Mouse (Mus musculus): Measurements from ENCODE around the gene Cntnap1. TPM values are rescaled to one million over a fixed set of nuclear protein-coding genes. Genes with fewer than 3 reads are reported as not detected.

Cntnap1 gene
- polyA plus RNA-seq, 1 experiment: 2.6 TPM

DNA sequence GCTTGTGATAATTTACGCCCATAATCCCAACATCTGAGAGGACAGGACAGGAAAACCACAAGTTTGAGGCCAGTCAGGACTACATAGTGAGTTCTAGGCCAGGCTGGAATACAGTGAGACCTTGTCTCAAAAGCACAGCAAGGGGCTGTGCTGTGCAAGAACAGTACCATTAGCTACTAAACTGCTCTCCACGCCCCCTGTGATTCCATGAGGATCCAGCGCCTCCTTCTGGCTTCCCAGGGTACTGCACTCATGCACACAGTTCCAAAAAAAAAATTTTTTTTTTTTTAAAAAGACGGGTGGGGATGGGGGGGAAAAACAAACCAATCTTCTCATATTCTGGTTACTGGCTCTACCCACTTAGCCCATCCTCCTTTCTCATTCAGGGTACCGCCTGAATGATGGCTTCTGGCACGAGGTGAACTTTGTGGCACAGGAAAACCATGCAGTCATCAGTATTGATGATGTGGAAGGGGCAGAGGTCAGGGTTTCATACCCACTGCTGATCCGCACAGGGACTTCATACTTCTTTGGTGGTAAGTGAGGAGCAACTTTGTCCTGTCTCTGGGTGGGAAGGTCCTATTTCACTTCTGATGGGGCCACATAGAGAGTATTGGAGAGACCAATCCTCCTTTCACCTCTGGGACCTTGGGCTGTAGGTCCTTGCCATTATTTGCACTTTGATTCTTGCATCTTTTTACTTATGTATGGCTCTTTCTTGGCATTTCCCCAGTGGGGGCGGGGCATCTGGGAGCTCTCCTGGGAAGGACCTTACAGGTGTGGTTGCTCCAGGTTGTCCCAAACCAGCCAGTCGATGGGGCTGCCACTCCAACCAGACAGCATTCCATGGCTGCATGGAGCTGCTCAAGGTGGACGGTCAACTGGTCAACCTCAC, 10.8 kb downstream of the Cntnap1 start:
- 44% methylated on average over 10 of the region's 10 CpGs for WGBS
- no peak for DNase-seq (ENCODE audit: low read depth, low spot score)

DNA sequence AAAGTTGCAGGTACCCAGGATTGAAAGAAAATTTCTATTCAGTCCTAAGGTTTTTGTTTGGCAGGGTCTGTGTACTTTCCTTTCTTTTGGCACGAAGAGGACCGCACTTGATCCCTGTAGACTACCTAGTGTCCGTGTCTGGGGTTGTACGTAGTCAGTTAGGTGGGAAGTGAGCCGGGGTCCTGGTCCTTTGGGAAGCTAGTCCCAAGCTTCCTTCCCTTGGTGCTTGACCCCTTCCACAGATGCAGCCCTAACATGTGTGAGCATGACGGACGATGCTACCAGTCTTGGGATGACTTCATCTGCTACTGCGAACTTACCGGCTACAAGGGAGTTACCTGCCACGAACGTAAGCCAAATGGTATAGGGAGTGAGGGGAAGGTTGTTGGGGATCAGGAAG, 11.6 kb downstream of the Cntnap1 start:
- 96% methylated on average over 11 of the region's 11 CpGs for WGBS

DNA sequence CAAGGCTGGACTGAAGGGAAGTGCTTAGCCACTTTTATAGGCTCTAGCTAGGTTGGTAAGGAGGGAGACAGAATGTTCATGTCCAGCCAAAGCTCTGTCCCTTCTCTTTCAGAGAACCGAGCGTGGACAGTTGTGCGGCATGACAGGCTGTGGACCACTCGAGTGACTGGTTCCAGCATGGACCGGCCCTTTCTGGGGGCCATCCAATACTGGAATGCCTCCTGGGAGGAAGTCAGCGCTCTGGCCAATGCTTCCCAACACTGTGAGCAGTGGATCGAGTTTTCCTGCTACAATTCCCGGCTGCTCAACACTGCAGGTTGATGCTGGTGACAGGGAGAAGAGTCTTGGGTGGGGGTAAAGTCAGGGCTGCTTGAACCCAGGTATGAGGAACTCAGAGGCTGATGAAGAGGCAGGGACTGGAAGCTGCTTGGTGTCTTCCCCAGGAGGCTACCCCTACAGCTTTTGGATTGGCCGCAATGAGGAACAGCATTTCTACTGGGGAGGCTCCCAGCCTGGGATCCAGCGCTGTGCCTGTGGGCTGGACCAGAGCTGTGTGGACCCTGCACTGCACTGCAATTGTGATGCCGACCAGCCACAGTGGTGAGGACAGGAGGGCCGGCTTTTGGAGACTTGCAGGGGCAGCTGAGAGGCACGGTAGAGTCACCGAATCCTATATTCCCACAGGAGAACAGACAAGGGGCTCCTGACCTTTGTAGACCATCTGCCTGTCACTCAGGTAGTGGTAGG, 12.6 kb downstream of the Cntnap1 start:
- WGBS: 79% methylated on average over 14 of the region's 14 CpGs
- no peak for DNase-seq (ENCODE audit: low read depth, low spot score)

More for the DNA sequence above, 11.6 kb downstream of the Cntnap1 start:
- no peak for DNase-seq (ENCODE audit: low read depth, low spot score)

DNA sequence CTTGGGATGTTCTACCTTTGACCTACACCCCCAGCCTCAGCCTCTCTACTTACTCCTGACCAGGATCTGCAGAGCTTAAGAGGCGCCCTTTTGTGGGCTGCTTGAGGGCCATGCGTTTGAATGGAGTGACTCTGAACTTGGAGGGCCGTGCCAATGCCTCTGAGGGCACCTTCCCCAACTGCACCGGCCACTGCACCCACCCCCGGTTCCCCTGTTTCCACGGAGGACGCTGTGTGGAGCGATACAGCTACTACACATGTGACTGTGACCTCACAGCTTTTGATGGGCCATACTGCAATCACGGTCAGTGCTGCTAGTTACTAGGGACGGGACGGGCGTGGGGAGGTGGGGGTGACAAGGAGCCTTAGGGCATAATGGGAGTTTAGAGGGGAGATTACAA, 14.7 kb downstream of the Cntnap1 start:
- DNase-seq (ENCODE audit: low read depth, low spot score): no peak
- WGBS: 93% methylated on average over 12 of the region's 12 CpGs

DNA sequence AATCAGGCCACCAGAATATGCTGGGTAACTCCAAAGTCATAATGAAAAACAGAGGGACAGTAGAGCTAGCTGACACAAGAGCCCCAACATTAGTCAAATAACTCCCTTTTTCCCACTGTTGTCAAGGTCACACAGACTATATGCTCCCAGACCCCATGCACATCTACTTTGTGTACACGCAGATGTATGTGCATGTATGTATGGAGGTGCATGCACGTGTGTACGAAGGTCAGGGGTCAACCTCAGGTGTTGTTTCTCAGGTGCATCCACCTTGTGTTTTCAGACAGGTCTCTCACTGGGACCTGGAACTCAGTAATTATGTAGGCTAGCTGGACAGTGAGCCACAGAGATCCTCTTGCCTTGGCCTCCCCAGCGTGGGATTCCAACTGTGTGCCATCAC, 15.1 kb downstream of the Cntnap1 start:
- DNase-seq (ENCODE audit: low read depth, low spot score): no peak

DNA sequence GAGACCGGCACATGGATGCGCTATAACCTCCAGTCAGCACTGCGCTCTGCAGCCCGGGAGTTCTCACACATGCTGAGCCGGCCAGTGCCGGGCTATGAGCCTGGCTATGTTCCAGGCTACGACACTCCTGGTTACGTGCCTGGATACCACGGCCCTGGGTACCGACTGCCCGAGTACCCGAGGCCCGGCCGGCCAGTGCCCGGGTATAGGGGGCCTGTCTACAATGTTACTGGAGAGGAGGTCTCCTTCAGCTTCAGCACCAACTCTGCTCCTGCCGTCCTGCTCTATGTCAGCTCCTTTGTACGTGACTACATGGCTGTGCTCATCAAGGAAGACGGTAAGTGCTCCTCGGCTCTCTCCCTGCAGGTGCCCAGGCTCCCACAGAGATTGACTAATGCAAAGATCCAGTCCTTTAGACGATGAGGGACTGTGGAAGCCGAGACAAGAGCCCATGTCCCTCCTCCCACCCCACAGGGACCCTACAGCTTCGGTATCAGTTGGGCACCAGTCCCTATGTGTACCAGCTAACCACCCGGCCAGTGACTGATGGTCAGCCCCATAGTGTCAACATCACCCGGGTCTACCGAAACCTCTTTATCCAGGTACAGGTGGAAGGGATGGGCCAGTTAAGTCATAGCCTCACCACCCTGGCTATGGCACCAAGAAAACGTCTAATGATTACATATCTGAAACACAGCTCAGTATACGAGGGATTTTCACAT, 16.4 kb downstream of the Cntnap1 start:
- no peak for DNase-seq (ENCODE audit: low read depth, low spot score)
- WGBS: 88% methylated on average over 27 of the region's 27 CpGs

More for the DNA sequence above, 15.1 kb downstream of the Cntnap1 start:
- WGBS: 87% methylated on average over 4 of the region's 4 CpGs

DNA sequence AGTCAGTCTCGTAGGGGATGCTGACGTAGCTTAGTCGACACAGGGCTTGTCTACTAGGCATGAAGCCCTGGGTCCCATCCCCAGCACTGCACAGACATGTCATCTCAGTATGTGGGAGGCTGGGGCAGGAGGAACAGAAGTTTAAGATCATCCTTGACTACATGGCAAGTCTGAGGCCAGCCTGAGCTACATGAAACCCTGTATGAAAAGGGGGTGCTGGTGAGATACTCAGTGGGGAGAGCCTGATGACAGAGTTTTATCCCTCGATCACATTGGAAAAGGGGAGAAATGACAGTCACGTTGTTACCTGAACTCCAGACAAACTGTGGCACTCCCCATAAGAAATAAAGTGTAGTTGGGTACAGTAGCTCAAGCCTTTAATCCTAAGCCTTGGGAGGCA, 17.2 kb downstream of the Cntnap1 start:
- DNase-seq (ENCODE audit: low read depth, low spot score): no peak
- WGBS: 93% methylated on average over 5 of the region's 5 CpGs

DNA sequence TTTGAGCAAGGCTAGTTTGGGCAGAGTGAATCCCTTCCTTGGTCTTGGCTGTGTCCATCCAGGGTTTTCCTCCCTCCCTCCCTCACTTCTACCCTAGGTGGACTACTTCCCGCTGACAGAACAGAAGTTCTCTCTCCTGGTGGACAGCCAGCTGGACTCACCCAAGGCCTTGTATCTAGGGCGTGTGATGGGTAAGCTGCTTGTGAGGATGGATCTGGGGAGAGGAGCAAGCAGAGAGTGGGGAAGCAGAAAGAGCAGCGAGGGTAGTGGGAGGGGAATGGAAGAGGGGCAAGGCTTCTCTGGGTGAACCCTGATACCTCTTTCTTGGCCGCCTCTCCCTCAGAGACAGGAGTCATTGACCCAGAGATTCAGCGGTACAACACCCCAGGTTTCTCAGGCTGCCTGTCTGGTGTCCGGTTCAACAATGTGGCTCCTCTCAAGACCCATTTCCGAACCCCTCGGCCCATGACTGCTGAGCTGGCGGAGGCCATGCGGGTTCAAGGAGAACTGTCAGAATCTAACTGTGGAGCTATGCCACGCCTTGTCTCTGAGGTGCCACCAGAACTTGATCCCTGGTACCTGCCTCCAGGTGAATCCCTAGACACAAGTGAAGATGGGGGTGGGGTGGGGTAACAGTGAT, 18.0 kb downstream of the Cntnap1 start:
- DNase-seq (ENCODE audit: low read depth, low spot score): no peak
- WGBS: 78% methylated on average over 11 of the region's 11 CpGs

DNA sequence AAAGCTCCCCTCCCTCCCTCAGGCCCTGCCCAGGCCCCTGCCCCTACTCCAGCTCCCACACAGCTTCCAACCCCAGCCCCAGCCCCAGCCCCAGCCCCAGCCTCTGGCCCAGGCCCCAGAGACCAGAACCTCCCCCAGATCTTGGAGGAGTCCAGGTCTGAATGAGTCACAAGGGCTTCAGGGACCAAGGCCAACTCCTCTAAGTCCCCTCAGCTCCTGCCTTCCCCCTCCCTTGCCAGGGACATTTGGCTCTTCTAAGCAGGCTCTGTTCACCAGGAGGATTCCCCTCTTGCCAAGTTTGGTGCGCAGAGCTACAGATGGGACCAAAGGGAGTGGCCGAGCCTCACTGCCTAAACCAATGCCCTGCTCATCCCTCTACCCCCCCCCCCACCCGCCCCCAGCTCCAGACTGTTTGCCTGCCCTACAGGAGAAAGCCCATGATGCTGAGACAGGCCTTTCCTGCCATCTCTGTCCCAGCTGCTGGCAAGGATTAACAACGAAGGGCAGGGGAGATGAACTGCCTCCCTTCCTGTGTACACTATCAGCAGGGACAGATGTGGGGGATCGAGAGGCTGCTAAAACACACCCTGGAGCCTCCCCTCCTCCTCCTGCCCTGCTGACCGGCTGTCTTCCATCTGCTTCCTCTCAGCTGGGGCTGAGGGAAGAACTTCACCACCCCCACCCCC, 19.3 kb downstream of the Cntnap1 start:
- 52% methylated on average over 6 of the region's 6 CpGs for WGBS
- DNase-seq (ENCODE audit: low read depth, low spot score): no peak

DNA sequence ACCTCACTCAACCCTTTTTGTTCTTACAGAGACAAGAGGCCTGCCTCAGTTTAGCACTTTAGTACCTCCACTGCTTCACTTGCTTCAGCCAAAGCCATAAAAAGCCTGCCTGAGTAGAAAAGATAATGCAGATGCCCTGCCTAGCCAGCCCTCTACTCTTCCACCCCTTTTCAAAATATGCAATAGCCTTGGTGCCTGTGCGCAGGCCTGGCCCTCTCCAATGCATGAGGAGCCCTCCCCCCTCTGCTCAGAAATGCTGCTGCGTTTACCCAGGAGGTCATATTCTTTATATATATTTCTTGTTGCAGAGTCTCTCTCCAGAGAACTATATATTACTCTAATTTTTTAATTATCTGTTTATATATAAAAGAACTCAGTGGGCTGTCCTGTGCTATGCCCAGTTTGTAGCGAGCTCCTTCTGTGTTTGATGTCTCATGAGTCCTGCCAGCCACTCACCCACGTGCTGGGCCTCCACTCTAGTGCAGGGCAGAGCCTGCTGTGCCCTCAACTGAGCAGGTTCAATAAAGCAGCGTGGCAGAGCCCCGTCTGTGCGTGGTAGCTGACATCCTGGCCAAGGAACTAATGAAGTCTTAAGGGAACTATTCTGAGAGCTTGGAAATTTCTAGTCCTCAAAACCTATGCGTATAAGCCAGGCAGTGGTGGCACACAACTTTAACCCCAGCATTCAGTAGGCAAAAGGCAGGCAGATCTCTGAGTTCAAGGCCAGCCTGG, 20.0 kb downstream of the Cntnap1 start:
- DNase-seq (ENCODE audit: low read depth, low spot score): no peak
- WGBS: 65% methylated on average over 8 of the region's 8 CpGs

DNA sequence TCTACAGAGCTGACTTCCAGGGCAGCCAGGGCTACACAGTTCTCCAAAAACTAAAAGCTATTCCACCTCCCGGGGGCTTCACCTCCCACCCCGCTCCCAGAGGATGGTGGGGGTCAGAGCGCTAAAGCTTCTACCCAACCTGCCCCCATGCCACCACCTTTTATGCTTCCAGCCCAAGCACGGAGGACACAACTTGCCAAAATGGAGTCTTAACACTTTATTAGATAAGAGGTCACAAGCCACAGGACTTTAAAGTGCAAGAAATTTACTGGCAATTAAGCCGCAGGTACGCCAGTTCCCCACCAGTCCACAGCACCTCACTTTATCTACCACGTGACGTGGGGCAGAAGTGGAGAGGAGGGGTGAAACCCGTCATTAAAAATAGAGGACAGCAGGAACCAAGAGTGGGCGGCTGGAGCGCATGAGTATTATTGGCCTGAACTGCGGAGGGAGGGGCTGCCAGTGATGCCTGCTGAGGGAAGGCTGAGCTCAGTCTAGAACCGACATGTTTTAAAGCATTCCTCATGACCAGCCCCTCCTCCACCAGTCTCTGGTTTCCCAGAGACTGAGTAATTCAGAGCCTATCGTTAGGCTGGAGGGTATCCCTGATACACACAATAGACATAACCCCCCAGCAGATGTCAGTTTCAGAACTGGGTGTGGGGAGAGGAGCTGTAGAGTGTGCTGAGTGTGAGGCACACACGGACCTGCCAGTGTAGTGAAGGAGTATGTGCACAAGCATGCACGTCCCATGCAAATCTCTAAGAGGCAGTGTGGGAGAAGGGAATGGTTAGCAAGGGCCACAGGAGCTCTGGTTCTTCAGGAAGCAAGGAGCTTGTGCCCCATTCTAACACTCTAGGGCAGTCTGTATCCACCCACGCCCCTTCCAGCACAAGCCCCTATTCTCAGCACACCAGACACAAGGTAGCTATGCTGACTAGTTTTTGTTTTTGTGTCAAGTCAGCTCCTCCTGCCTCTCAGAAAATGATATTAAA, 20.9 kb downstream of the Cntnap1 start:
- 68% methylated on average over 17 of the region's 17 CpGs for WGBS
- DNase-seq (ENCODE audit: low read depth, low spot score): no peak

DNA sequence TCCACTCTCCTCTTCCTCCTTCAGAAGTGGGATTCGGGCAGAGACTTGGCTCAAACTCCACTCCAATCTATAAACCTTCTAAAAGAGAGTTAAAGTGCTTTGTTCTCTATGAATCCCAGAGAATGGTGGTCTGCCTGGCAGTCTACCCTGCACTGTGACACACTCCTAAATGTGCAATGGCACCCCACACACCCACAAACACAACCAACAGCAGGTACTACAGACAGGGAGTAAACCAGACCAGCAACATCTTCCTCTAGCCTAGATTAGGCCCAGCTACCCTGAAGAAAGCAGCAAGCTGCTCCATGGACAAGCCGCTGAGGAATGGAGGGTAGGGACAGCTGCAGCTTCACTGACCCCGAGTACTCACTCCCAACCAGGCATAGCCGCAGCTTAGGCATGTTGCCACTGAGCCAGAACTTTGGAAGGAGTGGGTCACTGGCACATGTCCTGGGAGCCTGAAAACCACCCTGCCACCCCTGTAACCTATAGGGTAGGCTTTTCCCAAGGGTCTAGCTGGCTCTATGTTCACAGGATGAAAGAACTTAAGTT, 21.7 kb downstream of the Cntnap1 start:
- 72% methylated on average over 4 of the region's 4 CpGs for WGBS
- no peak for DNase-seq (ENCODE audit: low read depth, low spot score)

DNA sequence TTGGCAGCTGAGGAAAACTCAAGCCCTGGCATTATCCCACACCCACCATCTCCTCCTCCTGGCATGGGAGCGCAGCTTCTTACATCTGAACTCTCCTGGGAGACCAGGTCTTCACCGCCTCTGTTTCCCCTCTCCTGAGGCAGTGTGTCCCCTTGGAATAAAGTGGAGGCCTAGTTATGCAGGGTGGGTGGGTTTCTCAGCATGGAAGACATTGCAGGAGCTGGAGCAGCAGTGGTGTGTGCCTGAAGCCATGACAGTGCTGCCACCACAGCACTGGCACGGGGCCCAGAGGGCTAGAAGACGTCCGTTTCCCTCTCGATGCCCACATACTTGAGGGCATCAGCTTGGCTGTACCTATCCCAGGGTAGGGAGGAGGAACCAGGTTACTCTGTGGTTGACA, 22.3 kb downstream of the Cntnap1 start:
- DNase-seq (ENCODE audit: low read depth, low spot score): no peak
- 85% methylated on average over 6 of the region's 6 CpGs for WGBS

DNA sequence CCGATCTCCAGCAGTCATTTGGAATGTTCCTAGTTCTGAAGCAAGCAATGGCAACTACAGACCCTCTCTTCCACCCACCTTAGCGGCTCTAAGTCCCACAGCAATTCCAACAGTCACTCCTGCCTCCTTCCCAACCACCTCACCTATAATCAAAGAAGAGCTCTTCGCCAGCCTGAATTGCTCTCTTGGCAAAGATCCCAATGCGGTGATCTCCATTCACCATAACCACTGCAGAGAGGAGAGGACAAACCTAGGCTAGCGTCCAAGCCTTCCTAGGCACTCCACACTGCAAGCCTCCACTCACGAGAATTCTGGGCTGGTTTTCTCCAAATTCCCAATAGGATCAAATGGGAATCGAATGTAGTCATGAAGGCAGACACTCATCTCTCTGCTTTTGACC, 22.8 kb downstream of the Cntnap1 start:
- DNase-seq (ENCODE audit: low read depth, low spot score): no peak
- WGBS: 84% methylated on average over 7 of the region's 7 CpGs

DNA sequence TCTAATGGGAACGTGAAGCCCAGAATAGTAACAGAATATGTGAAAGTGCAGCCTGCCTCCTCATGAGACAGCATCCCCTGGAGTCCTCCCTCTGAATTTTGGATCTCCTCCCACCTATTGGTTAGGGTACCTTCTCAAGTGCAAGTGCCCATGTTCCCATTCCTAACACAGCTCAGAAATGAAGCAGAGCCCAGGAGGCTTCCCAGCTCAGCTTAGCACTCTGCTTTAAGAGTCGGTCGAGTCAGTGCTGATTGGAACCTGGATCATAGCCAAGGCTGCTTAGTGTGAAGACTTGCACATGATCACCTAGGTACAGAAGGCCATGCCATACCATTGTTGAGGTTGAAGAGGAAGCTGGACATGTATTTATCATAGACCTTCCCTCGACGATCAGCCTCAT, 23.8 kb downstream of the Cntnap1 start:
- 59% methylated on average over 5 of the region's 5 CpGs for WGBS
- no peak for DNase-seq (ENCODE audit: low read depth, low spot score)

DNA sequence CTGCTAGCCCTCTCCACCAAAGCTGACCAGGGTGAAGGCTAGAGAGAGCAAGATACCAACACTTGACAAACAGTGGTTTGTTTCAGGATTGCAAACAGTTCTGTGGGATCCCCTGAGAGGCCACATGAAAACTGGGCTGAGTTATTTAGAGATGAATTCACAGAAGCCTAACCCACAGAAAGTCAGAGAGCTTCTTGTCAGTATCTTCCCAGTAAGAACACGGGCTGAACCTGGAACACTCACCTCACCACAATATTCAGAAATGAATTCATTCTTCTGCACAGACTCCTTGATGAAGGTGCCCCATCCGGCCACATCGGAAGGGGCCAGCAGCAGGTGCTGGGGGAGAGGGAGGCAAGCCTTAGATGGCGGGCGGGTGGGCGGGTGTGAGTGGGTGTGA, 24.3 kb downstream of the Cntnap1 start:
- no peak for DNase-seq (ENCODE audit: low read depth, low spot score)
- WGBS: 89% methylated on average over 6 of the region's 6 CpGs

DNA sequence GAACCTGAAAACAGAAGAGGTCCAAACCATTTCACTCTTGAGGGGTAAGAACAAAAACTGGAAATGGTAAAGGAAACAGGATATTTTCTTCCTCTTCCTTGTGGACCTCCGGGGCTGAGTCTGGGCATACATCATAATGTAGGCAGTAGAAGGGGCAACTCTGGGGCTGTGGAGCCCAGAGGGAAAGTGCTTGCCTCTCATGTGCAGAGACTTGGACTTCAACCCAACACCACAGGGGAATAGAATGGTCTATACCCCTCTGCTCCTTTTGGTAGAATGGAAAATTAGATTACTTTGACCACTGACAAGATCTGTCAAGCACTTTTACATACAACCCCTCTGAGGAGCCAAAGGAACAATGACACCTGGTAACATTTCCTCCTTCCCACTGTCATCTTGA, 24.8 kb downstream of the Cntnap1 start:
- 74% methylated on average over 1 of the region's 1 CpGs for WGBS
- no peak for DNase-seq (ENCODE audit: low read depth, low spot score)

Data from large intestine, adult 2 months (tissue).